Mouse (Mus musculus): ENCODE measurements around the gene Pola2.

Gene Pola2

DNA sequence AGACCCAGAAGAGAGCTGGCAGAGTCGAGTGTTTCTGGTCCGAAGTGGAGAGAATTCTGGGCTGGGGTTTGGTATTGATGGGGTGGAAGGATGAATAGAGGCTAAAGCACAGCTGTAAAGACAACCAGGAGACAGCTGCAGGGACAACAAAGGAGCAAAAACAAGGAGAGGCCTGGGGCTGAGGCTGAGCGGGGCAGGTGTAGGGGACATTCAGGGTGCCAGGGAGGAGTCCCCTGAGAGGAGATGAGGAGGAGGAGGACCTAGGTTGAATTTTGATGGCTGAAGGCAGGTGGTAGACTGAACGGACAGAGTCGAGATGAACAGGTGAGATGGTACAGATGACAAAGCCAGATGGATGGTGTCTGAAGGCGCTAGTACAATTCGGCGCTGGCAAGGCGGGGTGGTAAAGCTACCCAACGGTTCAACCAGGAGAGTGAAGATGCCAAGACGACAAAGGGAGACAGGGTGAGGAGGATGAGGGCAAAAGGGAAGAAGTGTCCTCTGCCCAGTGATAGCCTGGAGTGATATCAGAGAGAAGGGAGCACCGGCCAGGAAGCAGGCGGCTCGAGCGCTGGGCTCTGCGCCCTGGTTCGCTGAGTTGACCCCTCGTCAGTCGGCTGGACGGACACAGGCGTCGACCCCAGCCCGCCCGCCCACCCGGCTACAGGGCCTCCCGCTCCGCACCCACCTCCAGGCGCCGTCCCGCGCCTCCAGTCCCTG lies 70.6 kb downstream of the Pola2 start:
- no peak for DNase-seq

DNA sequence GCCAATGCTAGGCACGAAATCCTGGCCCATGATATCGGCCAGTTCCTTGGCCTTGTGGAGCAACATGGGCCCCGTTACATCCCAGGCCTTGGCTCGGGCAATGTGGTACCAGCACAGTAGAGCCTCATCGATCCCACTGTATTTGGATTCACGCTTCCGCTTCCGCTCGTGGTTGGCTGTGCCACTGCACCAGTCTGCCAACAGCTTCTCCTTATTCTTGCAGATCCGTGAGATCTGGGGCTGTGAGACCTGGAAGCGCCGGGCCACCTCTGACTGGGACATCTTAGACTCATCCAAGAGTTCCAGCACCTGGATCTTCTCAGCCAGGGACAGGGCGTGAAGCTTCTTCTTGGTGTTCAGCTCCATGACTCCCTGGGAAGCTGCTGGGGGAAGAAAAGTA lies 71.3 kb downstream of the Pola2 start:
- DNase-seq, result no peak

GRCm38 (mm10) chr19:5892262-5892661 lies 71.7 kb downstream of the Pola2 start:
- DNase-seq, result no peak

GRCm38 (mm10) chr19:5891521-5892258 lies 72.3 kb downstream of the Pola2 start:
- DNase-seq, result no peak

All from lung, postnatal 14 days (tissue).